Mouse (Mus musculus) hindbrain, postnatal 0 days (tissue): ENCODE results near the gene Psmd14. TPM values are rescaled to one million over a fixed set of nuclear protein-coding genes. Genes with fewer than 3 reads are reported as not detected.

ENCODE experiments used
- ATAC-seq: fragments of 200-750 bp; cut with Nextera tagmentation; 2 replicates; pipeline ENCODE4 v1.8.0; 2017; ENCODE audit warnings: mild to moderate bottlenecking, moderate TSS enrichment, moderate library complexity
- DNase-seq: peaks from one replicate; pipeline ENCODE4 v3.0.0-alpha.2; 2015; ENCODE audit warnings: low spot score
- H3K27ac ChIP-seq: fragments of 300-500 bp; sonication (generic); 2 replicates; pipeline ENCODE4 v1.5.1; 2014; ENCODE audit warnings: mild to moderate bottlenecking
- H3K27me3 ChIP-seq: fragments of 300-500 bp; sonication (generic); 2 replicates; pipeline ENCODE4 v1.6.1; 2014; ENCODE audit warnings: low read length, mixed read lengths; ENCODE audit not compliant: insufficient read depth
- H3K36me3 ChIP-seq: fragments of 300-500 bp; sonication (generic); 2 replicates; pipeline ENCODE4 v1.6.1; 2014; ENCODE audit warnings: low read length, mixed read lengths; ENCODE audit not compliant: insufficient read depth
- H3K4me1 ChIP-seq: fragments of 300-500 bp; sonication (generic); 2 replicates; pipeline ENCODE4 v1.6.1; 2014; ENCODE audit warnings: antibody characterized with exemption, low read length, mixed read lengths; ENCODE audit not compliant: insufficient read depth
- H3K4me2 ChIP-seq: fragments of 300-500 bp; sonication (generic); 2 replicates; pipeline ENCODE4 v1.6.1; 2014; ENCODE audit warnings: low read depth, mild to moderate bottlenecking, low read length, moderate library complexity, mixed read lengths
- H3K4me3 ChIP-seq: fragments of 300-500 bp; sonication (generic); 2 replicates; pipeline ENCODE4 v1.5.1; 2014; ENCODE audit warnings: low read length
- H3K9ac ChIP-seq: fragments of 300-500 bp; sonication (generic); replicated peaks from 2 replicates; pipeline ENCODE4 v1.6.1; 2014; ENCODE audit warnings: mild to moderate bottlenecking, low read length, moderate library complexity, mixed read lengths
- H3K9me3 ChIP-seq: fragments of 300-500 bp; sonication (generic); 2 replicates; pipeline ENCODE4 v1.6.1; 2016; ENCODE audit warnings: low read length, mixed read lengths
- CTCF ChIP-seq: IDR thresholded peaks from 2 replicates; pipeline ENCODE4 v1.5.1; 2016; ENCODE audit warnings: antibody characterized with exemption, control low read depth, low read depth
- WGBS: fragments of 180-500 bp; shearing (Covaris S2); extraction: QIAGEN DNeasy Blood & Tissue Kit; methylation state at CpG from one replicate; pipeline ENCODE4 v1.1.7; 2014; 5-methylcytosine and 5-hydroxymethylcytosine counted together
- microRNA-seq, 2 experiments: library from miRNA; unstranded; fragments of <30 nt; microRNA quantifications; one replicate each; pipeline ENCODE4; 2016
- polyA plus RNA-seq: library from polyadenylated mRNA; unstranded; fragments of >200 nt; fragmentation: Nextera tagmentation; extraction: Ambion mirVana; gene quantifications from 2 replicates; pipeline ENCODE4 v1.2.1, GENCODE M21; 2015
- total RNA-seq: library from RNA; depleted of rRNA; stranded (reverse); fragments of >200 nt; gene quantifications from 2 replicates; pipeline ENCODE4 v1.2.3, GENCODE M21; 2014; rRNA removed

Psmd14 gene
- total and polyA plus RNA-seq, 2 experiments from 2014 or later, result 93.1 to 200 TPM

DNA sequence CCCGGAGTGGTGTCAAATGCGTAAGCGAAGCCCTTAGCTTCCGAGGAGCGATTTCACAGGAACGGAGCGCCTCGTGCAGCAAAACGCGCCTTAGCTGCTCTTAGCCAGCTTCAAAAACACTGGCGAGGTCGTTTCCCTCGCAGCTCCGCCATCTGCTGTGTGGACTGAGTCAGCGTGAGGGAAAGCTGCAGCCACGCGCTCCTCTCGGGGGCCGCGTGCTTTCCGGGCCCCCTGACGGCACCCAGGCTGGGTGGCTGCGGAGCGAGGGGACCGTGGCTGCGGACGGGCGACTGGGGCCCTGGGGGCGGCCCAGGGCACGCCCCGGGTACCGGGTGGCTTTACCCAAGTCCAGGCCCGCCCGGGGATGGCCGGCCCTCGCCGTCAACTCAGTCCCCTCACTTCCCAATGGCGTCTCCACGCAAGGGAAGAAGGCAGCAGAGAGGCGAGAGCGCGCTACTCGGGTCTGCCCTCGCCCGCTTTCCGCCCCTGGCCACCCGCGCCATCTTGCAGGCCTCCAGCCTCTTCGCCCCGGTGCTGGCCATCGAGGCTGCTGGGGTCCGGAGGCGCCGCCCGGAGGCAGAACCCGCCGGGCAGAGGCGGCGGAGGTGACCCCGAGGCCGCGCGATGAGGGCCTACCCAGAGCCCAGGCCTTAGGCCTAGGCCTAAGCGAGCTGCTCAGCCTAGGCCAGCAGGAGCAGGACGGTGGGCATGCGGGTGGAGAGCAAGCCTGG, 104.3 kb downstream of the Psmd14 start:
- peak; percentile 76 for DNase-seq
- Histone ChIP-seq H3K9me3 (no peaks in the 10 kb centered on the region), H3K4me2 (peak overlapping the region; percentile 71), H3K4me3 (peak overlapping the region; percentile 44), H3K36me3 (no peaks in the 10 kb centered on the region), H3K9ac (peak overlapping the region; percentile 63), H3K27ac (peak overlapping the region; percentile 82), H3K27me3 (peaks cover 25% of the 10 kb centered on the region), H3K4me1 (peaks cover 6% of the 10 kb centered on the region; the same call in 1 of the 2 replicates)
- WGBS, result 7% methylated on average over 56 of the region's 66 CpGs
- peak; percentile 29 for TF ChIP-seq CTCF
- ATAC-seq, result peak; percentile 77

DNA sequence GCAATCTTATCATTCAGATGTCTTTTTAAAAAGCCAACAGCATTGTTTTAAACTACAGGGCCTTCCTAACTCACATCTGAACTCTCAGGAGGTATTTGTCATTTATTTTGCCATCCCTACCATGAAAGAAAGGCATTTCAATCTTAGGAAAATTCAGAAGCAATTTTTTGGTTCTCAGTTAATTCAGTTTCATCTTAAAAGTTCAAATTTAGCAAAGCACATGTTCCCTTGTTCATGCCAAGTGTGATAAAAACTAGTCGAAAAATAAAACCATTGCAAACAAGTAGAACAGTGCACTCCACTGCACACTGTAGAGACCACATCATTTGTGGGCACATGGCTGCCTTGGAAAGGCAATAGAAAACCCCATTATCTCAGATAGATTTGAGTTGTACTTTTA, 106.7 kb downstream of the Psmd14 start:
- TF ChIP-seq CTCF, result no peak
- H3K36me3 ChIP-seq, result no peaks in the 10 kb centered on the region
- no peak overlapping the region for H3K4me2 ChIP-seq
- DNase-seq (no peak), ATAC-seq (no peak)
- H3K9ac ChIP-seq, result no peak overlapping the region
- H3K27ac ChIP-seq, result no peak overlapping the region
- H3K9me3 ChIP-seq, result no peaks in the 10 kb centered on the region
- H3K4me1 ChIP-seq, result no peaks in the 10 kb centered on the region
- no peak overlapping the region for H3K4me3 ChIP-seq
- 76% methylated on average over 1 of the region's 1 CpGs for WGBS
- H3K27me3 ChIP-seq, result peaks cover 14% of the 10 kb centered on the region

DNA sequence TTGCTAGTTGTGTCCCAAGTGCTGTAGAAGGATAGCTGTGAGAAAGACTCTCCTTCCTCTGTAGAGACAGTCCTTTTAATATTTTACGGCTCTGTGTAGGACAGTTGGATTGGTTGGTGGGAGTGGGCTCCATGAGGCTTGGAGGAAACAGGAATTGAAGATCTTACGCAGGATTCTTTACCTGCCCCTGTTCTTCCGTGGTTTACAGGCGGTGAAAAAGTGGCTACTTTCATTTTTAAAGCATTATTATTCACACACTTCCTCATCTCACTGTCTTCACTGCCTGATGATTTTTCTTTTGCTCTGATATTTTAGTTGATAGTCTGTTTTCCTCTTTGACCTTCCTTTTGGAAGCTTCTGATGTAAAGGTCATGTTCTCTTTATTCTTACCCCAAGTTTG, 108.7 kb downstream of the Psmd14 start:
- ATAC-seq (no peak), DNase-seq (no peak)
- Histone ChIP-seq H3K27ac (no peak overlapping the region), H3K36me3 (no peaks in the 10 kb centered on the region), H3K4me2 (no peak overlapping the region), H3K4me1 (no peaks in the 10 kb centered on the region), H3K9me3 (no peaks in the 10 kb centered on the region), H3K4me3 (no peak overlapping the region), H3K27me3 (no peaks in the 10 kb centered on the region), H3K9ac (no peak overlapping the region)
- 79% methylated on average over 4 of the region's 4 CpGs for WGBS
- no peak for TF ChIP-seq CTCF

DNA sequence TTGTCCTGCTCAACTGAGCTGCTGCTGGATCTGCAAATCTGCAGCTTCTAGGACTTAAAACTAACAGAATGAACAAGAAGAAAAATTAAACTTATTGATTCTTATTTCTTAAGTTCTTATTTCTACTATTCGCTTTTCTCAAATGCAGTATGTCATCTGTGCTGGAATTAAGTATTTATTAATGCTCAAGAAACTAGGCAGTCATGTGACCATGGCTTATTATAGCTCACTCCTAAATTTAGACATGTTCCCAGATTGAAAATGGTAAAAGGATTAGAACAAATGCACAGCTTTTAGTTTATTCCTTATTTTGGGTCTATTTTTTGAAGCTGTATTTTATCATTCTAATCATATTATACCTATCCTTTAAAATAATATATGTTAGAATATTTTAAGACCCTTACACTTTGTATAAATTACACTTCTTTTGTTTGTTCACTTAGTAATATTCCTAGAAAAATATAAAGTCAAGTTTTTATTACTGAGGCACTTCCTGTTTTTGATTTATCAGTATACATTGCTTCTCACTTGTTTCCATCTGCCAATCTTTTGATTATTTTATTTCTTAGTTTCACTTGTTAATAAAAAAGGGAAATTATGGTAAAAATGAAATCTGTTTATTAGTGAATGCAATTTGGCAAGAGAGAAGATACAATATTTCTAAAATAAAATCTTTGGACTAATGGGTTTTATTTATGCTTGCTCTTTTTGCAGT, 112.1 kb downstream of the Psmd14 start:
- H3K9me3 ChIP-seq, result no peaks in the 10 kb centered on the region
- 74% methylated on average over 1 of the region's 1 CpGs for WGBS
- no peak overlapping the region for H3K27ac ChIP-seq
- H3K4me1 ChIP-seq, result no peaks in the 10 kb centered on the region
- no peaks in the 10 kb centered on the region for H3K36me3 ChIP-seq
- ATAC-seq, result no peak
- H3K9ac ChIP-seq, result no peak overlapping the region
- H3K4me2 ChIP-seq, result no peak overlapping the region
- no peak overlapping the region for H3K4me3 ChIP-seq
- no peaks in the 10 kb centered on the region for H3K27me3 ChIP-seq
- no peak for DNase-seq
- no peak for TF ChIP-seq CTCF

DNA sequence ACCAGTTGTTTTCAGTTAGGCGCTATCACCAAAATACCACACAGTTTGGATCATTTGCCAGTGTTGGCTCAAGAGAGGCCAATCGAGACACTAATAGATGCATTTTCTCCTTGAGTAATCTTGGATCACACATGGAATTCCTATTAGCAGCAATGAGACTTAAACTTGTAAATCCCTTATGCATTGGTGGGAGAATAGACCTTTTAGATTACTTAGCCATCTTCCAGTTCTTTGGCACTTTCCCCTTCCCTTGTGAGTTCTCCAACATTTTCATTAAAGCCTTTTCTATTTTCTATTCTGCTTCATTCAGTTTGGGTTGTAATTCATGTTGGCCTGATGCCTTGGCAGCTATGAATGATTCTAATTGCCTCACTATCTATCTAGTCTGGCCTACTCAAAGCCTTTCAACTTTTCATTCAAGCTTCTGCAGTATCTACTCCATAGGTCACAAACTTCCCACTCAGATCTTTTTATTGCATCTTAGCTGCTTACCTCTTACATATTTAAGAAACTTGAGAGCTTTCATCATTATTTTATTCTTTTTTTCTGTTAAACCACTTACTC, 125.8 kb downstream of the Psmd14 start:
- Histone ChIP-seq H3K36me3 (no peaks in the 10 kb centered on the region), H3K27me3 (no peaks in the 10 kb centered on the region), H3K9ac (no peak overlapping the region), H3K9me3 (no peaks in the 10 kb centered on the region), H3K4me1 (no peaks in the 10 kb centered on the region), H3K4me2 (no peak overlapping the region), H3K4me3 (no peak overlapping the region), H3K27ac (no peak overlapping the region)
- ATAC-seq (no peak), DNase-seq (no peak)
- WGBS, result 65% methylated on average over 2 of the region's 2 CpGs
- TF ChIP-seq CTCF, result no peak

Small RNAs within 50 kb of the gene (microRNA-seq; reads per million reads assigned to microRNA genes)
- gene Gm22403, result 0 reads per million in 2 experiments

Other genes starting within 250 kb of the Psmd14 start
- 18.8 and 19.2 TPM in 2 replicates for gene Tank, start 133.1 kb upstream of the Psmd14 start, total RNA-seq
- 25.2 and 25.7 TPM in 2 replicates for gene Tank, start 133.1 kb upstream of the Psmd14 start, polyA plus RNA-seq
- gene Tbr1, start 91.2 kb downstream of the Psmd14 start, total RNA-seq, result 0.58 and 1.1 TPM in 2 replicates
- gene Tbr1, start 91.2 kb downstream of the Psmd14 start, polyA plus RNA-seq, result 0.48 and 0.50 TPM in 2 replicates